Mouse (Mus musculus): Measurements from ENCODE around the gene Rbm48.
"Not testable (repeated sequence)": the region's sequence is repeated elsewhere in the genome, so short reads cannot be mapped to it uniquely, and the experiment has no call there.

The Rbm48 gene

GRCm38 (mm10) chr5:3596399-3596766, at the start of gene Rbm48:
Gene Rbm48, minus strand, starts transcription at chr5:3596585.
- DNase-seq (ENCODE audit: low spot score in 2 of 2): peak; percentile 80 to 84

GRCm38 (mm10) chr5:3645326-3645725, 48.9 kb upstream of the Rbm48 start:
- no peak for DNase-seq (ENCODE audit: low spot score in 2 of 2)

- DNase-seq (ENCODE audit: low spot score in 2 of 2): no peak
Observed at GRCm38 (mm10) chr5:3644621-3645020, 48.2 kb upstream of the Rbm48 start.

GRCm38 (mm10) chr5:3635286-3635685, 38.9 kb upstream of the Rbm48 start:
- no peak for DNase-seq (ENCODE audit: low spot score in 2 of 2)

GRCm38 (mm10) chr5:3633951-3634350, 37.6 kb upstream of the Rbm48 start:
- DNase-seq (ENCODE audit: low spot score in 2 of 2): no peak

GRCm38 (mm10) chr5:3633315-3633714, 36.9 kb upstream of the Rbm48 start:
- no peak for DNase-seq (ENCODE audit: low spot score in 2 of 2)

GRCm38 (mm10) chr5:3632285-3632684, 35.9 kb upstream of the Rbm48 start:
- no peak for DNase-seq (ENCODE audit: low spot score in 2 of 2)

GRCm38 (mm10) chr5:3631512-3632271, 35.3 kb upstream of the Rbm48 start:
- no peak for DNase-seq (ENCODE audit: low spot score in 2 of 2)

GRCm38 (mm10) chr5:3630055-3630454, 33.7 kb upstream of the Rbm48 start:
- DNase-seq (ENCODE audit: low spot score in 2 of 2): no peak

- no peak for DNase-seq (ENCODE audit: low spot score in 2 of 2)
Observed at GRCm38 (mm10) chr5:3620486-3620885, 24.1 kb upstream of the Rbm48 start.

GRCm38 (mm10) chr5:3611835-3612234, 15.4 kb upstream of the Rbm48 start:
- DNase-seq (ENCODE audit: low spot score in 2 of 2): not testable (repeated sequence)

GRCm38 (mm10) chr5:3609241-3609640, 12.9 kb upstream of the Rbm48 start:
- DNase-seq (ENCODE audit: low spot score in 2 of 2): no peak

- no peak for DNase-seq (ENCODE audit: low spot score in 2 of 2)
Observed at GRCm38 (mm10) chr5:3607114-3607513, 10.7 kb upstream of the Rbm48 start.

GRCm38 (mm10) chr5:3600790-3601189, 4.4 kb upstream of the Rbm48 start:
- no peak for DNase-seq (ENCODE audit: low spot score in 2 of 2)

GRCm38 (mm10) chr5:3600298-3600697, 3.9 kb upstream of the Rbm48 start:
- no peak for DNase-seq (ENCODE audit: low spot score in 2 of 2)

GRCm38 (mm10) chr5:3598766-3599165, 2.4 kb upstream of the Rbm48 start:
- no peak for DNase-seq (ENCODE audit: low spot score in 2 of 2)

- DNase-seq (ENCODE audit: low spot score in 2 of 2): no peak
Observed at GRCm38 (mm10) chr5:3597171-3597570, 786 bp upstream of the Rbm48 start.

GRCm38 (mm10) chr5:3595693-3596398, 539 bp downstream of the Rbm48 start, which contains the start of gene Pex1:
Gene Pex1, plus strand, starts transcription at chr5:3596066.
- DNase-seq (ENCODE audit: low spot score in 2 of 2): peak; percentile 93 to 97

GRCm38 (mm10) chr5:3579066-3579465, 17.3 kb downstream of the Rbm48 start:
- DNase-seq (ENCODE audit: low spot score in 2 of 2): no peak

GRCm38 (mm10) chr5:3577939-3578338, 18.4 kb downstream of the Rbm48 start:
- DNase-seq (ENCODE audit: low spot score in 2 of 2): no peak

GRCm38 (mm10) chr5:3574825-3575224, 21.6 kb downstream of the Rbm48 start:
- DNase-seq (ENCODE audit: low spot score in 2 of 2): no peak

GRCm38 (mm10) chr5:3571266-3571665, 25.1 kb downstream of the Rbm48 start, which contains the start of gene 1700109H08Rik:
Gene 1700109H08Rik, plus strand, starts transcription at chr5:3571566.
- no peak for DNase-seq (ENCODE audit: low spot score in 2 of 2)

GRCm38 (mm10) chr5:3554198-3554597, 42.2 kb downstream of the Rbm48 start:
- DNase-seq (ENCODE audit: low spot score in 2 of 2): no peak
